Mouse (Mus musculus) C2C12 (cell line): ENCODE data around the gene Tagln. TPM values are rescaled to one million over a fixed set of nuclear protein-coding genes. Genes with fewer than 3 reads are reported as not detected.
A peak's percentile ranks its signal among the peaks of the same experiment; 100 is the strongest.

Source experiments
- H3K27me3 ChIP-seq: one replicate; pipeline ENCODE4 v1.6.1; 2011; ENCODE audit not compliant: control insufficient read depth, insufficient read depth, insufficient read length
- H3K36me3 ChIP-seq: one replicate; pipeline ENCODE4 v1.6.1; 2011; ENCODE audit not compliant: control insufficient read depth, insufficient read depth
- H3K4me3 ChIP-seq: one replicate; pipeline ENCODE4 v1.5.1; 2011; ENCODE audit warnings: mild to moderate bottlenecking, control low read depth; ENCODE audit not compliant: poor library complexity, insufficient read depth, severe bottlenecking
- H3K79me2 ChIP-seq: one replicate; pipeline ENCODE4 v1.6.1; 2011; ENCODE audit not compliant: control insufficient read depth, insufficient read depth
- H3K79me3 ChIP-seq: one replicate; pipeline ENCODE4 v1.6.1; 2011; ENCODE audit warnings: low read depth, control low read depth
- H3ac ChIP-seq: one replicate; pipeline ENCODE3; 2011; ENCODE audit warnings: low read depth; ENCODE audit not compliant: control insufficient read depth, insufficient read length
- CEBPB ChIP-seq: IDR thresholded peaks from one replicate; pipeline ENCODE4 v1.6.1; 2011; ENCODE audit warnings: low read depth, mild to moderate bottlenecking, control low read depth, moderate library complexity
- CTCF ChIP-seq: IDR thresholded peaks from one replicate; pipeline ENCODE4 v1.5.1; 2011; ENCODE audit not compliant: control insufficient read depth, insufficient read depth, insufficient read length
- FOSL1 ChIP-seq: IDR thresholded peaks from one replicate; pipeline ENCODE4 v1.8.0; 2011; ENCODE audit warnings: mild to moderate bottlenecking, low read length; ENCODE audit not compliant: poor library complexity, insufficient read depth, severe bottlenecking
- MAX ChIP-seq: IDR thresholded peaks from one replicate; pipeline ENCODE4 v1.6.1; 2011; ENCODE audit warnings: mild to moderate bottlenecking, control low read depth
- MYOD1 ChIP-seq: IDR thresholded peaks from one replicate; pipeline ENCODE4 v1.6.1; 2011; ENCODE audit warnings: low read depth; ENCODE audit not compliant: control insufficient read depth, insufficient read length
- MYOG ChIP-seq: IDR thresholded peaks from one replicate; pipeline ENCODE4 v1.6.1; 2011; ENCODE audit not compliant: control insufficient read depth, insufficient read length; ENCODE audit errors: extremely low read depth
- USF1 ChIP-seq: IDR thresholded peaks from one replicate; pipeline ENCODE4 v1.6.1; 2011; ENCODE audit warnings: low read depth, mild to moderate bottlenecking, control low read depth, moderate library complexity
- microRNA-seq: library from miRNA; unstranded; fragments of <30 nt; microRNA quantifications from one replicate; pipeline ENCODE4, GENCODE M21; 2019; ENCODE audit warnings: borderline microRNAs expressed
- polyA plus RNA-seq: library from polyadenylated mRNA; unstranded; fragments of >200 nt; fragmentation: generic; extraction: Trizol; gene quantifications from one replicate; pipeline ENCODE4 v1.2.1, GENCODE M21; 2012; ENCODE audit warnings: missing spikeins

Tagln gene
- polyA plus RNA-seq, 1 experiment: 737 TPM

DNA sequence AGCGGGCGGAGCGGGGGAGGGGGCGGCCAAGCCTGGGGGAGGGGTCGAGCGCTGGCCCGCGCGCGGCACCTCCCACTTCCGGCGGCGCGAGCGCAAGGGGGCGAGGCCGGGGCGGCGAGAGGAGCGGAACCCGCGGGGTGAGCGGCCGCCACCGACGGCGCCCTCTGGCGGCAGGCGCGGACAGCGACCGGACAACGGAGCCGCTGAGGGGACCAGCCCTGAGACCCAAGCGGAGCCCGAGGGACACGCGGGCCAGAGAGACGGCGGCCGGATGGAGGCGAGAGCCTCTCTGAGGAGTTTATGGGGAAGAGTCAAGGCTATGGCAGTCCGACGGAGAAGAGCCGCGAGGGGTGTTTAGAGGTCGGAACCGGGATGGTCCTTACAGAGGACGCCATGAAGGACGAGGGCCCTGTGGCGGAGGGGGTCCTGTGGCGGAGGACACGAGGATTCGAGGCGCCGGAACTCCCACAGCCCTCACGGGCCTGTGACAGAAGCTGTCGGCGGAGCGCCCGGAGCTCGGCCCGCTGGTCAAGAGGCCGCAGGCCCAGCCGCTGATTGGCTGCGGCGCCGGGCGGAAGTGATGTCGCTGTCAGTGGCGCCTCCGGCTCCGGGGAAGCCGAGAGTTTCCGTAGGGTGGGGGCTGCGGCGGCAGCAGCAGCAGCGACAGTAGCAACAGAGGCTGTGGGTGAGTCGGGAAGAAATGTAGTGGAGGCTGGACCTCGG, 29.3 kb downstream of the Tagln start, which contains the start of the genes Pcsk7 and Rnf214:
TSS of gene Pcsk7 (plus strand) at position 143 of the 723 bp plus-strand sequence.
TSS of gene Rnf214 (minus strand) at position 557 of the 723 bp plus-strand sequence.
- Histone ChIP-seq H3K36me3 (peaks cover 20% of the 10 kb centered on the region), H3K27me3 (no peaks in the 10 kb centered on the region), H3ac (peak within 1 kb of the TSS; percentile 85), H3K79me2 (peaks cover 36% of the 10 kb centered on the region), H3K4me3 (peak within 1 kb of the TSS; percentile 65), H3K79me3 (peaks cover 12% of the 10 kb centered on the region)
- TF ChIP-seq CTCF (peak; percentile 98), MYOG (no peak), FOSL1 (no peak)

DNA sequence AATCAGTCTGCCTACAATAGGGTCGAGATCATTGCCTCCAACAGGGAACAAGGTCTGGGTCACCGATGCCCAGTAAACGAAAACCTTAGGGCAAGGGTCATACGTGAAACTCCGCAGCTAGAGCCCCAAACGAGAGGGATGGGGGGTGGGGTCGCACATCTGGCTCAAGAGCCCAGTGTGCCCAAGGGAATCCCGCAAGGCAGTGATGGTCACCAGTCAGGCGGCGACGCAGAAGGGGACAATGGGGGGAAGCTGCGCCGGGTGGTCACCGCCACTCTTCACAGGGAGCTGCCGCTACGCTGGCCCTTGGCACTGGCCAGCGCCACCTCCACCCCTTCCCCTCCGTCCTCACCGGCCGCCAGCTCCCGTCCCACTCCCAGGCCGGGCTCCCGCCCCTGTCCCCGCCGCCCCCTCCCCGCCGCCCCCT, 30.0 kb downstream of the Tagln start:
- H3K27me3 ChIP-seq: no peaks in the 10 kb centered on the region
- H3K36me3 ChIP-seq: peaks cover 20% of the 10 kb centered on the region
- peaks cover 36% of the 10 kb centered on the region for H3K79me2 ChIP-seq
- peaks cover 12% of the 10 kb centered on the region for H3K79me3 ChIP-seq
- peak overlapping the region; percentile 65 for H3K4me3 ChIP-seq
- H3ac ChIP-seq: peak overlapping the region; percentile 72
- no peak for TF ChIP-seq FOSL1
- no peak for TF ChIP-seq CTCF
- TF ChIP-seq MAX: no peak
- no peak for TF ChIP-seq CEBPB
- TF ChIP-seq MYOG: no peak
- TF ChIP-seq MYOD1: no peak
- no peak for TF ChIP-seq USF1

DNA sequence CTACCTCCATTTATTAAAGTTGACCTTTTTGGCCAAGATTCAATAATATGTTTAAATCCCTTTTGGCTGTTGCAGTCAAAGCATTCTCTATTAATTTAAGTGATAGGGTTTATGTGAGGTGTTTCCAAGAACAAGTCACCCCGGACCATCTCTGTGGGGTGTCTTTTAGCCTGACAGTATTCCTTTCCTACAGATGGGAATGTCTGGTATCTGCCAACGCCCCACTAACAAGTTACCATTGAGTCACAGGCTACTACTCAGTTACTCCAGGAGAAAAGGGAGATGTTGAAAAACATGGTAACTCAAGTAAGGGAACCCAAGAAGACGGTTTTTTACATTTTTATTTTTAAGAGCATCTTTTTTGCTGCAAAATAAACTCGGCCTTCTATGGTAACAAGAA, 30.7 kb downstream of the Tagln start:
- peaks cover 12% of the 10 kb centered on the region for H3K79me3 ChIP-seq
- TF ChIP-seq MAX (no peak), CTCF (no peak), FOSL1 (no peak), USF1 (no peak), MYOG (no peak), CEBPB (no peak), MYOD1 (no peak)
- H3K4me3 ChIP-seq: no peak overlapping the region
- peaks cover 36% of the 10 kb centered on the region for H3K79me2 ChIP-seq
- H3ac ChIP-seq: no peak overlapping the region
- H3K36me3 ChIP-seq: peaks cover 15% of the 10 kb centered on the region
- H3K27me3 ChIP-seq: no peaks in the 10 kb centered on the region

DNA sequence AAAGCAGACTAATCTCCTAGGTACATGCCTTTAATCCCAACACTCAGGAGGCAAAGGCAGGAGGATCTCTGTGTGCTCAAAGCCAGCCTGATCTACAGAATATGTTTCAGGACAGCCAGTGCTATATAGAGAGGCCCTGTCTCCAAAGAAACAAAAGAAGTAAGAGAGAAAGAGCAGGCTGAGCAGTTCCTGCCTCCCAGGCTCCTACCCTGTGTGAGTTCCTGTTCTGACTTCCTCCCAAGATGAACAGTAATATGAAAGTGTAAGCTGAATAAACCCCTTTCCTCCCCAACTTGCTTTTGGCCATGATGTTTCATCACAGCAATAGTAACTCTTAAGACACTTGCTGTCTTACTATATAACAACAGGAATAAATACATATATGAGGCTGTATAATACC, 42.2 kb downstream of the Tagln start:
- Histone ChIP-seq H3K36me3 (peaks cover 41% of the 10 kb centered on the region), H3K4me3 (no peak overlapping the region), H3ac (no peak overlapping the region), H3K79me2 (no peaks in the 10 kb centered on the region), H3K27me3 (no peaks in the 10 kb centered on the region), H3K79me3 (no peaks in the 10 kb centered on the region)
- TF ChIP-seq CTCF (no peak), FOSL1 (no peak), USF1 (no peak), MAX (no peak), MYOG (no peak), CEBPB (no peak), MYOD1 (no peak)

Small RNA genes within 50 kb of the gene (microRNA-seq; reads per million reads assigned to microRNA genes)
- 0.16 reads per million for gene Mir7087

Other genes starting within 250 kb of the Tagln start
- gene Cep164, start 107.4 kb downstream of the Tagln start, polyA plus RNA-seq: 12.7 TPM
- gene Bace1, start 97.5 kb downstream of the Tagln start, polyA plus RNA-seq: 9.9 TPM
- 18.0 TPM for gene Pcsk7, start 29.6 kb downstream of the Tagln start, polyA plus RNA-seq
- gene Rnf214, start 29.1 kb downstream of the Tagln start, polyA plus RNA-seq: 10.8 TPM
- 50.2 TPM for gene Sidt2, start 19.2 kb upstream of the Tagln start, polyA plus RNA-seq
- 82.4 TPM for gene Pafah1b2, start 76.6 kb upstream of the Tagln start, polyA plus RNA-seq
- 32.0 TPM for gene Sik3, start 76.8 kb upstream of the Tagln start, polyA plus RNA-seq